Mouse (Mus musculus) bone marrow macrophage, adult 2 months (primary cell): ENCODE results near the gene Atf1. TPM values are rescaled to one million over a fixed set of nuclear protein-coding genes. Genes with fewer than 3 reads are reported as not detected.
A peak's percentile ranks its signal among the peaks of the same experiment; 100 is the strongest.

Source experiments
- H3K27ac ChIP-seq: 2 replicates; pipeline ENCODE4 v1.5.1; 2012; ENCODE audit warnings: low read depth, low read length; ENCODE audit not compliant: insufficient read depth
- H3K4me1 ChIP-seq: 2 replicates; pipeline ENCODE4 v1.6.1; 2012; ENCODE audit warnings: low read length; ENCODE audit not compliant: control insufficient read depth, insufficient read depth
- H3K4me3 ChIP-seq: 2 replicates; pipeline ENCODE4 v1.5.1; 2012; ENCODE audit warnings: mild to moderate bottlenecking, low read length, moderate library complexity; ENCODE audit not compliant: insufficient read depth
- CTCF ChIP-seq: IDR thresholded peaks from 2 replicates; pipeline ENCODE4 v1.5.1; 2012; ENCODE audit warnings: low read depth, mild to moderate bottlenecking, low read length, moderate library complexity
- POLR2A ChIP-seq: IDR thresholded peaks from 2 replicates; pipeline ENCODE4 v1.6.1; 2012; ENCODE audit warnings: mild to moderate bottlenecking, low read depth, low read length, borderline replicate concordance
- polyA plus RNA-seq: library from polyadenylated mRNA; stranded (reverse); fragments of >200 nt; gene quantifications from 2 replicates; pipeline ENCODE4 v1.2.4, GENCODE M21; 2012; ENCODE audit not compliant: missing spikeins, insufficient read depth, insufficient read length

The Atf1 gene
- polyA plus RNA-seq, 1 experiment: 54.6 TPM

GRCm38 (mm10) chr15:100228535-100229336, 1.1 kb downstream of the Atf1 start:
- H3K4me1 ChIP-seq: peaks cover 33% of the 10 kb centered on the region
- H3K27ac ChIP-seq: peak overlapping the region; percentile 91
- peak overlapping the region; percentile 99 for H3K4me3 ChIP-seq
- TF ChIP-seq POLR2A: no peak
- no peak for TF ChIP-seq CTCF

- Histone ChIP-seq H3K4me3 (no peak overlapping the region), H3K4me1 (peaks cover 29% of the 10 kb centered on the region), H3K27ac (no peak overlapping the region)
- TF ChIP-seq POLR2A (no peak), CTCF (no peak)
Observed at GRCm38 (mm10) chr15:100230655-100231054, 3.0 kb downstream of the Atf1 start.

GRCm38 (mm10) chr15:100231616-100232525, 4.3 kb downstream of the Atf1 start:
- H3K27ac ChIP-seq: no peak overlapping the region
- H3K4me3 ChIP-seq: no peak overlapping the region
- peaks cover 26% of the 10 kb centered on the region for H3K4me1 ChIP-seq
- TF ChIP-seq CTCF (no peak), POLR2A (no peak)

GRCm38 (mm10) chr15:100235208-100235965, 7.8 kb downstream of the Atf1 start:
- H3K27ac ChIP-seq: no peak overlapping the region
- peaks cover 24% of the 10 kb centered on the region for H3K4me1 ChIP-seq
- TF ChIP-seq POLR2A: no peak
- no peak for TF ChIP-seq CTCF

GRCm38 (mm10) chr15:100236952-100237351, 9.3 kb downstream of the Atf1 start:
- TF ChIP-seq CTCF: no peak
- TF ChIP-seq POLR2A: no peak
- no peak overlapping the region for H3K4me3 ChIP-seq
- peak overlapping the region; percentile 55 for H3K27ac ChIP-seq
- peaks cover 16% of the 10 kb centered on the region for H3K4me1 ChIP-seq

More at GRCm38 (mm10) chr15:100235208-100235965, 7.8 kb downstream of the Atf1 start:
- no peak overlapping the region for H3K4me3 ChIP-seq

GRCm38 (mm10) chr15:100241780-100242179, 14.2 kb downstream of the Atf1 start:
- TF ChIP-seq CTCF: no peak
- TF ChIP-seq POLR2A: no peak
- Histone ChIP-seq H3K4me3 (no peak overlapping the region), H3K27ac (no peak overlapping the region), H3K4me1 (peaks cover 25% of the 10 kb centered on the region)

GRCm38 (mm10) chr15:100245951-100246350, 18.3 kb downstream of the Atf1 start:
- Histone ChIP-seq H3K4me1 (peaks cover 41% of the 10 kb centered on the region), H3K27ac (peak overlapping the region; percentile 30), H3K4me3 (no peak overlapping the region)
- TF ChIP-seq CTCF (no peak), POLR2A (no peak)

DNA sequence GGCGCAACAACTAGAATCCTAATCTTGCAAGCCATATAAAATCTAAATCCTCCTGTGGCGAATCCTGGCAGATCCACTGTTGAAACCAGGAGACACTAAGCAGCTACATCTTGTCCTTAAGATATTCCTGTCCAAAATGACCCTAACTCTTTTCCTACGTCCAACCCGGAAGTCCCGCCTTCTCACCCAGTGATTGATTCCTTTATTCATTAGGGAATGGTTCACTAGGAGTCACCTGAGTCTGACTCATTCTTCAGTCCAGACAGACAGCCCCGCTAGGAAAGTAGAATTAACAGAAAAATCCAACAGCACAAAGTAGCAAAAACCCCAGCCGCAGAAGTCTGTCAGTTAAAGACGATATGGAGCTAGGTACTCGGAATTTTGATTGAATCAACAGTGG, 19.7 kb downstream of the Atf1 start:
- no peak overlapping the region for H3K27ac ChIP-seq
- TF ChIP-seq CTCF: no peak
- no peak for TF ChIP-seq POLR2A
- peaks cover 48% of the 10 kb centered on the region for H3K4me1 ChIP-seq
- H3K4me3 ChIP-seq: no peak overlapping the region
